Mouse (Mus musculus): ENCODE measurements around the gene Lyrm9. TPM values are rescaled to one million over a fixed set of nuclear protein-coding genes. Genes with fewer than 3 reads are reported as not detected.

Gene Lyrm9
- total and polyA plus RNA-seq, 2 experiments from 2014 or later = 30.2 to 49.4 TPM

DNA sequence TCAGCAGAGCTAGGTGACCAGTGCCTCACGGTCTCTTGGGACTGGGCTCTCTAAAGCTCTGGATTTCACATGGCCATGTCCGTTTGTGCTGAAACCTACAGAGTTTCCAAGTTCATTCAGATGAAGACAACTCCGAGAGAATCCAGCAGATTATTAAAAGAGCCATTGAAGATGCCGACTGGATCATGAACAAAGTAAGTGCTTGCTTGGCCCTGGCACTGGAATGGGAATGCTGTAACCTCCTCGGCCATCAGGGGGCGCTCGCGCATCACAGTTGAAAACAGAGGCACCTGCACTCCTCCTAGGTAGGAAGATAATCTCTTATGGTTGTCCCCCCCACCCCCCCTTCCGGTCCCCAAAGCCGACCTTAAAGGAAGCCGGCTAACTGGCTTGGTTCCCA is 11.6 kb downstream of the Lyrm9 start:
- peak; percentile 44 for DNase-seq (ENCODE audit: low spot score)
- peak; percentile 77 for TF ChIP-seq CTCF (IDR thresholded peaks at IDR 0.05)
- WGBS = 10% methylated on average over 11 of the region's 11 CpGs
- no peak overlapping the region for H3K27ac ChIP-seq (ENCODE audit: low read depth, low read length)
- no peak overlapping the region for H3K4me2 ChIP-seq (ENCODE audit: low read depth, low read length, poor library complexity, severe bottlenecking)
- H3K27me3 ChIP-seq (ENCODE audit: insufficient read depth, low read length) = no peaks in the 10 kb centered on the region
- ATAC-seq (ENCODE audit: low FRiP score) = no peak
- no peaks in the 10 kb centered on the region for H3K9me3 ChIP-seq (ENCODE audit: low read length)
- no peak overlapping the region for H3K9ac ChIP-seq (replicated peaks; ENCODE audit: low read length, poor library complexity, severe bottlenecking)
- no peaks in the 10 kb centered on the region for H3K4me1 ChIP-seq (ENCODE audit: insufficient read depth, low read length)
- H3K36me3 ChIP-seq (ENCODE audit: insufficient read depth, low read length) = peaks cover 5% of the 10 kb centered on the region; the same call in 1 of the 2 replicates
- H3K4me3 ChIP-seq (ENCODE audit: low read depth, low read length) = no peak overlapping the region

DNA sequence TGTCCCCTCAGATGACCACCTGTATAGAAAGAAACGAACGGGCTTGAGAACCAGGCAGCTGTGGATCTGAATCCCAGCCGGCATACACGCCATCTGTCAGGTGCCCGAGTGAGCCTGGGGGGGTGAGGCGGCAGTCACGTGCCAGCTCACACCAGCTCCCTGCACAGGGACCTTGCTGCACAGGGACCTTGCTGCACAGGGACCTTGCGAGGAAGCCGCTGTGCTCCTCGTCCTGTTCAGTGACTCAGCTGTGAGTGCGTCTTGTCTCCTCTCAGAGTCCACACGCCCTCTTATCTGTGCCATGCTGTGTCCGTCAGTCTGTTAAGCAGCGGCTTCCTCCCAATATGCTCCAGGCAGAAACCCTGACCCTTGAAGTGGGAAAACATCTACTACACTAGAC is 13.1 kb downstream of the Lyrm9 start:
- Histone ChIP-seq H3K4me2 (ENCODE audit: low read depth, low read length, poor library complexity, severe bottlenecking) (no peak overlapping the region), H3K27me3 (ENCODE audit: insufficient read depth, low read length) (no peaks in the 10 kb centered on the region), H3K4me1 (ENCODE audit: insufficient read depth, low read length) (no peaks in the 10 kb centered on the region), H3K36me3 (ENCODE audit: insufficient read depth, low read length) (peaks cover 5% of the 10 kb centered on the region; the same call in 1 of the 2 replicates), H3K9me3 (ENCODE audit: low read length) (no peaks in the 10 kb centered on the region), H3K9ac (replicated peaks; ENCODE audit: low read length, poor library complexity, severe bottlenecking) (no peak overlapping the region), H3K27ac (ENCODE audit: low read depth, low read length) (no peak overlapping the region), H3K4me3 (ENCODE audit: low read depth, low read length) (no peak overlapping the region)
- ATAC-seq (ENCODE audit: low FRiP score) = no peak
- 67% methylated on average over 14 of the region's 14 CpGs for WGBS
- TF ChIP-seq CTCF (IDR thresholded peaks at IDR 0.05) = no peak
- no peak for DNase-seq (ENCODE audit: low spot score)

DNA sequence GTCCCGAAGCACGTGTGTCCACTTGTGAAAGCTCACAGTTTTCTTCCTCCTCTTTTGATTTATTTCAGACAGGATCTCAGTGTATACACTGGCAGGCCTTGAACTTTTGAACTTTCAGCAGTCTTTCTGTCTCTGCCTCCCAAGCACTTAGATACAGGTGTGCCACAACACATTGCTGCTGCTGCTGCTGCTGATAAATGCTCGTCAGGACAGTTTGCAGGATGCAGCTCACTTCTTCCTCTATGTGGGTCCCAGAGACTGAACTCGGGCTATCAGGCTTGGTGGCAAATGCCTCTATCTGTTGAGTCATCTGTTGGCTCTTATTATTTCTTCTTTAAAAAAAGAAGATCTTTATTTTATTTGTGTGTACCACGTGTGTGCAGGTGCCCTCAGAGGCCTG is 13.8 kb downstream of the Lyrm9 start:
- WGBS = 90% methylated on average over 5 of the region's 5 CpGs
- H3K9me3 ChIP-seq (ENCODE audit: low read length) = no peaks in the 10 kb centered on the region
- no peaks in the 10 kb centered on the region for H3K27me3 ChIP-seq (ENCODE audit: insufficient read depth, low read length)
- no peak overlapping the region for H3K4me3 ChIP-seq (ENCODE audit: low read depth, low read length)
- no peak overlapping the region for H3K27ac ChIP-seq (ENCODE audit: low read depth, low read length)
- DNase-seq (ENCODE audit: low spot score) (no peak), ATAC-seq (ENCODE audit: low FRiP score) (no peak)
- no peak overlapping the region for H3K9ac ChIP-seq (replicated peaks; ENCODE audit: low read length, poor library complexity, severe bottlenecking)
- no peak for TF ChIP-seq CTCF (IDR thresholded peaks at IDR 0.05)
- H3K36me3 ChIP-seq (ENCODE audit: insufficient read depth, low read length) = peaks cover 5% of the 10 kb centered on the region; the same call in 1 of the 2 replicates
- H3K4me2 ChIP-seq (ENCODE audit: low read depth, low read length, poor library complexity, severe bottlenecking) = no peak overlapping the region
- H3K4me1 ChIP-seq (ENCODE audit: insufficient read depth, low read length) = no peaks in the 10 kb centered on the region

GRCm38 (mm10) chr11:78841987-78842386 is 15.6 kb downstream of the Lyrm9 start:
- no peaks in the 10 kb centered on the region for H3K4me1 ChIP-seq (ENCODE audit: insufficient read depth, low read length)
- H3K27me3 ChIP-seq (ENCODE audit: insufficient read depth, low read length) = no peaks in the 10 kb centered on the region
- DNase-seq (ENCODE audit: low spot score) (no peak), ATAC-seq (ENCODE audit: low FRiP score) (no peak)
- peaks cover 5% of the 10 kb centered on the region; the same call in 1 of the 2 replicates for H3K36me3 ChIP-seq (ENCODE audit: insufficient read depth, low read length)
- H3K9me3 ChIP-seq (ENCODE audit: low read length) = no peaks in the 10 kb centered on the region
- H3K4me2 ChIP-seq (ENCODE audit: low read depth, low read length, poor library complexity, severe bottlenecking) = no peak overlapping the region
- 95% methylated on average over 8 of the region's 8 CpGs for WGBS
- no peak overlapping the region for H3K9ac ChIP-seq (replicated peaks; ENCODE audit: low read length, poor library complexity, severe bottlenecking)
- no peak overlapping the region for H3K27ac ChIP-seq (ENCODE audit: low read depth, low read length)
- no peak overlapping the region for H3K4me3 ChIP-seq (ENCODE audit: low read depth, low read length)
- no peak for TF ChIP-seq CTCF (IDR thresholded peaks at IDR 0.05)

DNA sequence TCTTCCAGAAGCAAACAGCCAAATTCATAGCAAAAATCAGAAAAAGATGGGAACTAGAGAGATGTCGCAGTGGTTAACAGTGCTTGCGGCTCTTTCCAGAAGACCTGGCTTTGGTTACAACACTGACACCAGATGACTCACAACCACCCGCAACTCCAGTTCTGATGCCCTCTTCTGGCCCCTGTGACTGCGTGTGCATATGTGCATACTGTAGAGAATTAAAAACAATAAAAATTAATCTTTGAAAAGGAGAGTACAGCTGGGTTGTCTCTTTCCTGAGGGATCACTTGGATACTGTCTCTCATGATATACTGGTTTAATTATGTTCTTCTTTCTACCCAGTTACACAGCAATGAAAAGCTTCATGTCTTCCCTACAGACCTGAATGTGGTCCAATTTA is 20.2 kb downstream of the Lyrm9 start:
- DNase-seq (ENCODE audit: low spot score) (no peak), ATAC-seq (ENCODE audit: low FRiP score) (no peak)
- Histone ChIP-seq H3K27me3 (ENCODE audit: insufficient read depth, low read length) (no peaks in the 10 kb centered on the region), H3K9ac (replicated peaks; ENCODE audit: low read length, poor library complexity, severe bottlenecking) (no peak overlapping the region), H3K4me2 (ENCODE audit: low read depth, low read length, poor library complexity, severe bottlenecking) (no peak overlapping the region), H3K4me1 (ENCODE audit: insufficient read depth, low read length) (no peaks in the 10 kb centered on the region), H3K9me3 (ENCODE audit: low read length) (no peaks in the 10 kb centered on the region), H3K4me3 (ENCODE audit: low read depth, low read length) (no peak overlapping the region), H3K36me3 (ENCODE audit: insufficient read depth, low read length) (no peaks in the 10 kb centered on the region), H3K27ac (ENCODE audit: low read depth, low read length) (no peak overlapping the region)
- TF ChIP-seq CTCF (IDR thresholded peaks at IDR 0.05) = no peak
- 92% methylated on average over 4 of the region's 4 CpGs for WGBS

- ATAC-seq (ENCODE audit: low FRiP score) = no peak
- Histone ChIP-seq H3K36me3 (ENCODE audit: insufficient read depth, low read length) (no peaks in the 10 kb centered on the region), H3K27me3 (ENCODE audit: insufficient read depth, low read length) (no peaks in the 10 kb centered on the region), H3K4me2 (ENCODE audit: low read depth, low read length, poor library complexity, severe bottlenecking) (no peak overlapping the region), H3K9ac (replicated peaks; ENCODE audit: low read length, poor library complexity, severe bottlenecking) (no peak overlapping the region), H3K4me3 (ENCODE audit: low read depth, low read length) (no peak overlapping the region), H3K9me3 (ENCODE audit: low read length) (no peaks in the 10 kb centered on the region), H3K27ac (ENCODE audit: low read depth, low read length) (no peak overlapping the region), H3K4me1 (ENCODE audit: insufficient read depth, low read length) (no peaks in the 10 kb centered on the region)
- no peak for DNase-seq (ENCODE audit: low spot score)
- 70% methylated on average over 7 of the region's 7 CpGs for WGBS
- no peak for TF ChIP-seq CTCF (IDR thresholded peaks at IDR 0.05)
Measured at GRCm38 (mm10) chr11:78847884-78848848, 21.8 kb downstream of the Lyrm9 start.
